Mouse (Mus musculus): ENCODE results near the gene Nfe2.

DNA sequence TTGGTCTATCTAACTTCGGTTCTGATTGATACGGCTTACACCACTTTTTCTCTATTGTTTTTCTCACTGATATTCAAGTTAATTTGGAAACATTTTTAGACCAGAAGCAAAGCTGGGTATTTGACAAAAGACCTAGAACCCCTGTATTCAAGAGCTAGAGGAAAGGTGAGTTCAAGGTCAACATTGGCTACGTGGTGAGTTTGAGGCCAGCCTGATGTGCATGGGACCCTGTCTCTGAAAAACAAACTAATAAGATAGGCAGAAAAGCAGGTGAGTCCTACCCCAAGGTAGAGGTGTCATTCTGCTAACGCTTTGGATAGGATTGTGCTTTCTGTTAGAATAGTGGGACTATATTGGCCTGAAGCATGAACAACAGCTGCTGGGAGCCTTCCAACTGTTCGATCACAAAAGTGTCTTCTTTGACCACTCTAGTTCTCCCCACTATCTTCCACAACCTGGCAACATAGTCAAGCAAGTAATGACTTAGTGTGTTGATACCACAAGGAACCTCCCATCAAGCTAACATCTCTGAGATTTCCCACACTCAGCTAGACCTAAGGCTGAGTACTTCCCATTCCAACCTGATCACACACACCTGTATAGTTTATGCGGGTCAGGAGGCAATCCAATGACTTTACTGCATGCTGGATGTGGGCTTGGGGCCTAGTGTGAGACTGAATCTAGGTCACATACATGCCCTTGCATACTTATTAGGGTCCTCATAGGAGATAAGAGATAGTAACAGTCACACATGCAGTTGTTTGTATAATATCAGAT, 1.8 kb downstream of the Nfe2 start:
- no peak for TF ChIP-seq POLR2A (IDR thresholded peaks at IDR 0.05; ENCODE audit: low read depth, low read length)
- TF ChIP-seq CTCF (conservative IDR thresholded peaks at IDR 0.05; ENCODE audit: insufficient read depth, insufficient read length, low read depth, low read length) = no peak
